Mouse (Mus musculus): ENCODE measurements at regions not wholly inside any gene's neighbourhood (a gene's known extent, or its start where the extent isn't known, plus 50 kb on each side); places are given as distances from the start of the nearest gene placed in this dataset.

DNA sequence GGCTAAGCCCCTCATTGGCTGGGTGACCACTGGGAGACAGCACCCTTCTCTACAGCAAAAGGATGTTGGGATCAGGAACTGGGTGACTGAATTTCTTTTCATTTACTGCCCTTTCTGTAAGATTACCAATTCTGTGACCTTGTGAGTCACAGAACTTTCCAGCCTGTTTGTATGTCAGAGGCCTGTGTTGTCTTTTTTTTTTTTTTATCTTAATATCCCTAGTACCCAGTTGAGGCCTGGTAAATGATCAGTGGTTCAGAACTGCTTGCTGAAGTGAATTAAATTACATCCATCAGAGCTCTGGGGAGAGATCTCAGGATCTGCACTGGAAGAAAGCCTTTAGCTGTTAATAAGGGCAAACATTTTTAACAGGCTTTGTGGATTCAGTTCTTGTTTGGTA is 114.8 kb upstream of the Zfp648 start:
- ATAC-seq, result no peak

DNA sequence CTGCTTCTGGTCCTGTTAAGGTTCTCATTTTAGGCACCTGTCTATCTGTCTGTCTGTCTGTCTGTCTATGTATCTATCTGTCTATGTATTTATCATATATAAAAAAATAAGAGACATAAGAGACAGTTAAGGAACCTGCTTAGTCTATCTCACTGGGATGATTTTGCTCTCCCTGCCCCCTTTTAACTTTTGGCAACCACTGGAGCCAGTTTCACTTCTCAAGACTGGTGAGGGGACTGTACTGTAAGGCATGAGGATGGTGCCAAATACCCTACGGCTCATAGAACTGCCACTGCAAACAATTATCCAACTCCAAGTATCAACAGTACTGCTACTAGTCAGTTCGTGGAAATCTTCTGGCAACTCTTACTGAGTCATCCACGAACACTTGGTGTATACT is 111.2 kb upstream of the Zfp648 start:
- ATAC-seq, result no peak

DNA sequence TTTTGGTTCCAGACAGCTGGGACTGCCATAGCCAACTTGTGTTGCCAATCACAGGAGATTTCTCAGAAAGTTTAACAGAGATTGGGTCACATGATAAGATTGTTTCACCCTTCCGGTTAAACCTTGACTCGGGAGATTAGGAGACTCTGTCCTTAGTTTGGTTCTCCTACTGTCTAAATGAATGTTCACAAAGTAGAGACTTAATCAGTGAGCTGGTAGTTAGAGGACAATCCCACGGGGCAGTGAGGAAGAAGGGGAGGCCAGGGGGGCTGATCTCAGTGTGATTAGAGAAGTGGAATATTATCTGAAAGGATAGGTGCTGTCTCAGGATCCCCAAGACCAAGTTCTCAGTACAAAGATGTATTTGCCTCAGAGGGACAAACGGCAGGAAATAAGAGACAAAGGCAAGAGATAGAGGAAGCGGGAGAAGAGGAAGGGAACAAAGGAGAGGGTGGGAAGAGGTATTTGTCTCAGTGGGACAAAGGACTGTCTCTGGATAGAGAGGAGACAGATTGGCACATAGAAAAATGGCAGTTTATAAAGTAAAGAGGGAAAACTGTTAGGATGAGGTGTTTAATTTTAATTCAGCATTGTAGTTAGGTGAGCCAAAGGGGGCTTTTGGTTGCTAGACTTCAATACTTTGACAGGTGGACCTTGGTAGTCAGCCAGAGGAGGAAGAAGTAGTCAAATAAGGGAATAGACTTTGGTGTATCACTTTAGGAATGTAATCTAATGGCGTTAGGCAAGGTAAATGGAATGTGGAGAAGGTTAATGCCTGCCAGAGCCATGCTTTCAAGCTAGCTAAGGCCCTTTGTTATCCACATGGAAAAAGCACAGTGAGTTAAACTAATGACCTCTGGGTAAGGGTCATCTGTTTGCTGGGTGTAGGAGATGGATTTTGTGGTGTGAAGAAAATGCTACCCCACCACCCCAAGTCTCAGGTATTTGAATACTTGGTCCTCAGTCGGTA is 110.2 kb upstream of the Zfp648 start:
- no peak for ATAC-seq

DNA sequence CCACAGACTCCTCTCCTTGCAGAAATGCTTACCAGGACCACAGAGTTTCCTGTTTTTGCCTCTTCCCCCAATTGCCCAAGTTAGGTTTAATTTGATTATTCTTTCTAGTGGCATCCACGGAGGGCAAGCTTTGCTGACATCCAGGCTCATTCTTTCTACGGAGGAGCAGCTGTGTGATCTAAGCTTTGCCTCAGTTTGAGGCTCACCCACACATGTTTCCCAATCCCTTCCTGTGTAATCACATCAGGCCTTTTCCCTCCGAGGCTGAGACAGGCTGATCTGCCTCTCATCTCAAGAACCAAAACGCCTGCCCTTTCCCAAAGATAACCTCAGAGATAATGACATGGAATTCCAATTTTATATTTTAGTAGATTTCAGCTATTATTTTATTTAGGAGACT is 107.4 kb upstream of the Zfp648 start:
- no peak for ATAC-seq

DNA sequence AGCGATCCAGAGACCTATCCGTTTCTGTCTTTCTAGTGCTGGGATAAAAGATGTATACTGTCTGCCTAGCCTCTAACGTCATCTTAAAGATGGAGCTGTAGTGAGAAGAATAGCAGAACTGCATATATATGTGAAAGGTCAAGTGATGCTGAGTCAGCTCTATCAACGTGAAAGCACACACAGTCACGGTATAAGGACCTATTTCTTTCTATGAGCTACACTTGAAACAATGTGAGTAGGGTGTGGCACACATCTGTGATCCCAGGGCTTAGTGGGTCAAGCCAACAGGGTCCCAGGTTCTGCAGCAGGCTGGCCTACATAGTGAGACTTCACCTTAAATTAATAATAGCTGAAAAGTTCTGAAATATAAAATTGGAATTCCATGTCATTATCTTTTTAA is 106.6 kb upstream of the Zfp648 start:
- no peak for ATAC-seq

DNA sequence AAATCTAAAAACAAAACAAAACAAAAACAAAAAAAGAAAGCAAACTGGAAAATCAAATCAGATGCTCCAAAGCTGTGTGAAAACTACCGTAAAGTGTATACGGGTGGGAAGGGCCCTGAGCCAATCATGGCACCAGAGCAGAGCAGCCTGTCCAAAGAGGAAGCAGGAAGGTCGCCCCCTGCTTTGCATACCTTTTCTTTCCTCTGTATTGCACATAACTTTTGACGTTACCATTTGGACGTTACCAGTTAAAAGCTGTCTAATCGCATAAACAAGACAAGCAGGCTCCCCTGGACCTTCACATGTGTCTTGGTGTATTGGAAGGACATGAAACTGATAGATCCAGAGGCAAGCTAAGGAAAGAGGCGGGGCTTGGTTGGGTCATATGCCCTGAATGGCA is 104.9 kb upstream of the Zfp648 start:
- ATAC-seq, result no peak

DNA sequence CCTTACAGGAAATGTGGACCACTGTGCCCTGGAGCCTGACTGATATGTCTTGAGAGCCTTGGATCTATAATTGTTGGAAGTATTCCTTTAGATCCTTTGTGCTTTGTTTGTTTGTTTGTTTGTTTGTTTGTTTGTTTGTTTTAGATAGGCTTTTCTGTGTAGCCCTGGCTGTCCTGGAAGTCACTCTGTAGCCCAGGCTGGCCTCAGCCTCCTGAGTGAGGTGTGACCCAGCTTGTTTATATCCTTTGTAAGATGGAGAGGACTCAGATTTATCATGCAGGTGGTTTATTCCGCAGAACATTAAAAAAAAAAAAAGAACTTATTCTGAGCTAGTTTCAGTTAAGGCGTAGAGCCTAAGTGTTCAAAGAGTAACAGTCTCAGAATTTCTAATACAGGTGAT is 104.1 kb upstream of the Zfp648 start:
- ATAC-seq, result no peak

DNA sequence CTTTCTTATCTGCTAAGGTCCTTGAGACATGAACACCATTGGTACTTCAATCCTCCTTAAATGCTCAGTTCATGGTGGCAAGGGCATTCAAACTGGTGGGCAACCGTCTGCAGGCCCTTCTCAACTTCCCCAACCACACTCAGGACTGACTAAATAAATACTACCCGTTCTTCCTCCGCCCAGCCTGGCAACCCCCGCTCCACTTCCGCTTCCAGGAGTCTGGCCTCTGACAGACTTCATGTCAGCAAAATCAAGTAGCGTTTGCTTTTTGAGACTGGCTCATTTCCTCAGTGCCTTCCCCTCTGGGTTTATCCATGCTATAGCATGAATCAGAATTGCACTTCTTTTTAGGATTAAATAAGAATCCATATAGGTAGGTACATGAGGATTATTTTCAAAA is 103.3 kb upstream of the Zfp648 start:
- ATAC-seq, result no peak

DNA sequence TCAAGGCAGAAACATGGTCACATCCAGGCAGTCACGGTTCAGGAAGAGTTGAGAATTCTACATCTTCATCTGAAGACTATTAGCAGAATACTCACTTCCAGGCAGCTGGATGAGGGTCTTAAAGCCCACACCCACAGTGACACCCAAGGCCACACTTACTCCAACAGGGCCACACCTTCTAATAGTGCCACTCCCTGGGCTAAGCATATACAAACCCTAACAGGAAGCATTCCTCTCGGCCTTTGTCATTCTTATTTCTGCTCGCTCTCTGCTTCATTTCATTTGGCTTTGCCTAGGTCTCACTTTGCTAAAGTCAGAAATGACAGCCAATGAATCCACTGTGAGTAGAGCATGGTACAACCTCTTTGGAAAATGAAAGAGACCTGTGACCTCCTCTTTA is 100.4 kb upstream of the Zfp648 start:
- ATAC-seq, result no peak

DNA sequence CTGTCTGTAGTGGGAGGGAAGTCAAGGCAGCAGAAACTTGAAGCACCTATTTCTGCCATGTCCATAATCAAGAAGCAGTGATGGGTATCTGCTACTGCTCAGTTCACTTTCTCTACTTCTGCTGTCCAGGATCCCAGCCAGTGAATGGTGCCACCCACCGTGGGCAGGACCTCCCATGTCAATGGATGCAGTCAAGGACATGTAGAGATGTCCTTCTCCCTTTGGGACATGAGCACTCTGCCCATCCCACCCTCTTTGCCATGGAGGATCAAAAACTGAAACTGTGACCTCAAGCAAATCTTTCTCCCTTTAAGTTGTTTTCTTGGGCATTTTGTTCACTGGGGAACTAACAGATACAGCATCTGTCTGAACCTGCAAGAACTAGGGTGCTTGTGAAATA is 99.6 kb upstream of the Zfp648 start:
- ATAC-seq, result no peak

DNA sequence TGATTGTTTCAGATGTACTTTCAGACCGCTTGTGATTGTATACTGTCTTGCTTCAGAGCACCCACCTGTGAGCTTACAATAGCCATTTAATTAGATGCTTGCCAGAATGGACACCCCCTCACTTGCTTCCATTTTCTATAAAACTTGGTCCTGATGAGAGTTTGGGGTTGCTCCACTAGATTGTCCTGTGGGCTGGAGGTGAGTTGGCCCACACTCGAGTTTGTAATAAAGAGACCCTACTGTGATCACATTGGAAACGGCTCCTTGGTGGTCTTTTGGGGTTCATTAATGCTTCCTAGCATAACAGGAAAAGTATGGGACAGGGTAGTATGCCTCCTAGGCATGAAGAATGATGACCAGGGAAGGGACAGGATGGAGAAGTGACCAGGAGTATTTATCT is 98.8 kb upstream of the Zfp648 start:
- ATAC-seq, result no peak

DNA sequence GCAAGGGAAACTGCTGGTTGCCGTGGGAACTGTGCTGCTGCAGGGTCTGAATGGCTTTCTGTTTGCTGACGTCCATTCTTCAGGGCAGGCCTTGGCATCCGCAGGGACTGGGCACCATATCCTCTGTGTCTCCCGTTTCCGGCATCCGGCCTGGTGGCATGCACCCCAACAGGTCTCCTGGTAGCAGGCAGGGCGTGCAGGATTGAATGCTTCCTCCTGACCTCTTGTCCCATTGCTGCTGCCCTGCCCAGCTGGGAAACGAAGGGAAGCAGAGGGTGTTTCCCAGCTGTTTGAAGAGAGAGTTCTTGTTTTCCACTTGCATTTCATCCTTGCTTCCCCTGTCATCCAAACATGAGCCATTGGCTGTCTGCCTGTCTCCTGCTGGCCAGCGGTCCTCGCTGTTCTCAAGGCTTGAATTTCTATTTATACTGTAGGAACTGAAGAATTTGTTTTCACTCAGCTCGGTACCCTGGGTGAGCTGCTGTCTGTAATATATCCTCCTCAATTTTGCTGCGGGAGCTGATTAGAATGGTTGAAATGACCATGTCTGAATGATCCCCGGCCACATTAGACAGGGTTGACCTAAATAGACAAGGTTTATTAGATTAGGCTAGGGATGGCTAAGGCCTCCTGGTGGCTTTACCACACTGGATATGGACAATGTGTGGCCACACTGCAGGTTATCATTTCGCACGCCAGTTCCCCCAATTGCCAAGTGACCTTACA is 98.0 kb upstream of the Zfp648 start:
- ATAC-seq, result no peak

DNA sequence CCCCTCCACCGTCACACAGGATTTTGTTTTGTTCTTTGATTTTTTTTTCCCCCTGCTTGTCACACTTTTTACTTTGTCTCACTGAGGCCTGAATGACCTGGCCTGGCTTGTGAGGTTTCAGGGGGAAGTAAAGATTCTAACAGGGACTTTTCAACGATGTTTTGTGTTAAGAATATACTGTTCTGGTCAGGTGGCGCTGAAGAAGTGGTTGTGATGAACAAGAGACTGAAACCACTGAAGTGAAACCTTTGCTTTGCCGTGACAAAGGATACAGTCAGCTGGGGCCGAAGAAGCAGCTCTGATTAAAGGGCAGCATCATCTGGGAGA is 97.4 kb upstream of the Zfp648 start:
- no peak for ATAC-seq

DNA sequence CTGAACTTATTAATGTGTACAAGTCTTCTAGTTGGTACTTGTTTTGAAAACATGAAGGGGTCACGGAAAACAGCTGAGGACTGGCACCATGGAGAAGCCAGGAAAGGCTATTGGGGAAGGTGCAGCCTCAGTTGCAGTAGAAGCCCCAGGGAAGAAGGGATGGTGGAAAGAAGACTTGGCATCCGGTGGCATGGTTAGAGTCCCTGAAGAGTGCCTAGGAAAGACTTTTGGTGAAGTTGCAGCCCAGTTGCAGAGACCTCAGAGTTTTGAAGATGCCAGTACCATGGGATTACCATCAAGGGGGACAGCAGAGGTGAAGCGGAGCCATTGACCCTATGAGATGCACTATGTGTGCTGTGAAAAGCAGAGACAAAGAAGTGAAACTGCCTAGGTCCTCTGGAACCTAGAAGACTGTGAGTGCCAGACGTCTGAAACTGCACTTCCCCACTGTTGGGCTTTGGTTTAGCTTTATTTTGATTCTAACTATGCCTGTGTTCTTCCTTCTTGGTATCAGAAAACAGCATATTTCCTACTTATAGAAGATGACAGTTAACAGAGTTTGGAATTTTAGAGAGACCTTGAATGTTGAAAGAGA is 96.9 kb upstream of the Zfp648 start:
- ATAC-seq, result no peak

DNA sequence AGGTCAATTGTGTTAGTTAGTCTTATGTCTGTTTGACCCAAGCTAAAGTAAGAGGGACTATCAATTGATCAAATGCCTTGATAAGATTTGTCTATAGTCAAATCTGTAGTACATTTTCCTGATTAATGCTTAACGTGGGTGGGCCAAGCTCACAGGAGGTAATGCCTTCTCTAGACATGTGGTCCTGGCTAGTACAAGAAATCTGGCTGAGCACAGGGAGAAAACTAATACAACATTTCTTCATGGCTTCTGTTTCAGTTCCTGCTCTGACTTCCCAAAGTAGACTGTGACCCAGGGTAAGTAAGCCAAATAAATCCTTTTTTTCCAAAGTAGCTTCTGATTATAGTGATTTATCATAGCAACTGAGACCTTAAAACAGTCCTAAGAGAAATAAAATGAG is 96.2 kb upstream of the Zfp648 start:
- no peak for ATAC-seq

DNA sequence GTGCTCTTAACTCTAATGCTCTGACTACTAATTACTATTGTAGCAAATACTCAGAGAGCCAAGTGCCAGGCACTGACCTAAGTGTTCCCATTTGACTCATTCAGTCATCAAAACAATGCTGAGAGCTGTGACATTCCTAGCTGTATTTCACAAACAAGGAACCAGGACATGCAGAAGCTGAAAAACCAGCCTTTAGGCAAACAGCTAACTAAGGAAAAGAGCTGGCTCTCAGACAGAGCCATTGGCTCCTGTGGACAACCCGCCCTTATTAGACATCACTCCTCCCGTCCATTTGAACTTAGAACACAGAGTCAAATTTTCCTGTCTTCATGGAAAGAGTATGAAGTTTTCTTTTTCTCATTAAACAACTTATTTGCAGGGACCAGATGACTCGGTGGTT is 88.5 kb upstream of the Zfp648 start:
- no peak for ATAC-seq

DNA sequence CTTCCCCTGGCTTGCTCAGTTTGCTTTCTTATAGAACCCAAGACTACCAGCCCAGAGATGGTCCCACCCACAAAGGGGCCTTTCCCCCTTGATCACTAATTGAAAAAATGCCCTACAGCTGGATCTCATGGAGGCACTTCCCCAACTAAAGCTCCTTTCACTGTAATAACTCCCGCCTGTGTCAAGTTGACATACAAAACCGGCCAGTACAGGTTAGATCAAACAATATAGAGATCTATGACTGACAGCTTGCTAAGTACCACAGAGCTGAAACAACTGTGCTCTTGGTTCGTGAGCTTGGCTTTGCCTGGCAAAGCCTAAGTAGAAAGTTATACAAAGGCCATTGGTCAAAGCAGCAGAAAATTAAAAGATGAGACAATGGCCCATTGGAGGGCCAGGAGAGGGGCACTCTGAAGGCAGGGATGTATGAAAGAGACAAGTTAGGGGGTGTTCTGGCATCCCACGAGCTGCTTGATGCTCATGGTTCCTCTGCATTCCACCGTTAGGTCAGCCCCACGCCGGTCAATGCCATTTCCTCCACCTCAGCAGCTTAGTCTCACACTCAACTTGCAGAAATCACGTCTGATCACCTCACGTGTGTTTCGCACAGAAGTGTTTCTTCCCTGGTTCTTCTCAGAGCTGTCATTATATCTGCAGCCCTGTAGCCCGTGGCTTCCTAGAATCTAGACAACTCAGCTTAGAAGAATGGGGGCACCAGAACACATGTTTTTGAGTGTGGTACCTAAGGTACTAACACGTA is 87.5 kb upstream of the Zfp648 start:
- ATAC-seq, result no peak

DNA sequence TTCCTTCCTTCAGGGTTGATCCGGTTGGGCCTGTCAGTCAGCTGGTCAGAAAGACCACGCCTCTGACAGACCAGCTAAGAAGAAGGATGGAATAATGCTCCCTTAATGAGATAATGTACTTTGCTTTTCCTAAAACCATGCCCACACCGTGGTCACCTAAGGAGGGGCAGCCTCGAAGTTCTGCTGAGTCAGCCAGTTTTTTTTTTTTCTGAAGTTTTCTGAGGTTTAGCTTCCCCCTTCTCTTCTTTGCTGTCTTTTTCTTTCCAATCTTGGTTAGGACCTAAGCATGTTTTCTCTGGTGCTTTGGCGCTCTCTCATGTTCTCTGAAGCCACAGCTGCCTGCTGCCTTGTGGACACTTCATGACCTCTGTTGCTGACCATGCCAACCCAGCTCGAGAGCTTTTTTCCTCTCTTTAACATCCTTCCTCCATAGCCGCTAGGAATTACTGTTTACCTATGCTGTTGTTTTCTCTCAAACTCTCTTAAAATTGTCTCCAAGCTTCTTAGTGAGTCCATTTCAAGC is 84.7 kb upstream of the Zfp648 start:
- ATAC-seq, result no peak

DNA sequence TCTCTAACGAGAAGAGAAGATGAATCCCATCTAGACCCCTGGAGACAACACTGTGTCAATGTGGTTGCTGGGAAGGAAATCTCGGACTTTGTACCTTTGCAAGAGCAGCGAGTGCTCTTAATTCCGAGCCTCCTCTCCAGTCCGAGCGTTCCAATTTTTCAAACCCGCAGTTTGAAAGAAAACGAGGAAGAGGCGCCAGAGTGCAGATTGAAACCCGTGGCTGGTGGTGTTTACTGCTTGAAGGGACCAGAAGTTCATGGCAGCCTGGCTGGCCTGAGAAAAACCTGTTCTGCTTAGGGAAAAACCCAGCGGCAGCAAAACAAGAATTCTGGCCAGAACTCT is 83.7 kb upstream of the Zfp648 start:
- no peak for ATAC-seq

DNA sequence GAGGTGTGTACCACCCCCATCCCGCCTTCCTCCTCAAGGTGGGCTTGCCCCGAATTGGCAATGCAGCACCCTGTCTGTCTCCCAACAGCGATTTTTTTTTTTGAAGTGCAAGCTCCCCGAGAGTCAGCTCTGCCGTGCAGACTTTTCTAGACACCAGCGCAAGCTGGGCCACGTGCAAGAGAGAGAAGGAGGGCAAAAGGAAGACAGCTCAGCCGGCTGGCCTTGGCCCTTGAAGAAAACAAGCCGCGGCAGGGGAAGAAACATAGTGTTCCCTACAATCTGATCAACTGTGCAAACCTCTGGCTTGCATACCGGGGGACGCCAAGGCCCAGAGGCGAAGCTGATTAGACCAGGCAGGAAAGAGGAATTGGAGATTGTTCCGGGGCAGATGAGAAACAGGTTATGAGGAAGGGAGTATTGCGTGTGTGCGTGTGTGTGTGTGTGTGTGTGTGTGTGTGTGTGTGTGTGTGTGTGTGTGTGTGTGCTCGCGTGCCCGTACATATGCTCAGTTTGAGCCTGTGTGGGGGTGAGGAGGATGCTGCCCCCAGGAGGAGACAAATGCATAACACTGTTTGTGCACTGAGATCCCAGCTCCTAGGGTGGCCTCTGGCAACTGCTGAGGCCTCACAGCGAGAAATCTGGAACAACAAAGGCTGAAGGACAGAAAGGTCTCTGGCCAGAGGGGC is 83.2 kb upstream of the Zfp648 start:
- ATAC-seq, result peak; percentile 74

DNA sequence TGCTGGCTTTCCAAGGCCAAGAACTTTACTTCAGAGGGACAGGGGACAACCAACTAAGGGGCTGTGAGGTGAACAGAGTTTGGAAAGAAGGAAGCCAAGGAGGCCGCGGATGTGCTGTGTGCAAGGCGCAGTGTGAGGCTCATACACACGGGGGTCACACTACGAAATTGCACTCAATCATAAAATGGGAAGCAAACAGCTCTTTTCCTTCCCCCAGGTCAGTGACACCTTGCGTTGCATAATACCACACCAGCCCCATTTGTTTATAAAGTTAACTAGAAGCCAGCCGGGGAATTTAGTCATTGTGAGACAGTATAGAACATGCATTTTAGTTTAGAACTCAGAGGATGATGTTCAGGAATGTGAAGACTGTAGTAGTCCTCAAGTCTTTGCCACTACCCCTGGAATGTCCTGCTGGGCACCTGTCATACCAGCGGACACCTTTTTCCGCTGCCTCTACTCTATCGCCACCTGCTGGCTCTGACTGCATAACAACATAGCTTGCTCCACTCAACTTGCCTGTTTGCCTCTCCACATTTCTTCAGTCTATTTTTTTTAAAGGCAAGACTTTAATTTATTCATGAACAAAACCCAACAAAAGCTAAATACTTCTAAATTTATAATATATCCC is 82.5 kb upstream of the Zfp648 start:
- peak; percentile 78 for ATAC-seq

DNA sequence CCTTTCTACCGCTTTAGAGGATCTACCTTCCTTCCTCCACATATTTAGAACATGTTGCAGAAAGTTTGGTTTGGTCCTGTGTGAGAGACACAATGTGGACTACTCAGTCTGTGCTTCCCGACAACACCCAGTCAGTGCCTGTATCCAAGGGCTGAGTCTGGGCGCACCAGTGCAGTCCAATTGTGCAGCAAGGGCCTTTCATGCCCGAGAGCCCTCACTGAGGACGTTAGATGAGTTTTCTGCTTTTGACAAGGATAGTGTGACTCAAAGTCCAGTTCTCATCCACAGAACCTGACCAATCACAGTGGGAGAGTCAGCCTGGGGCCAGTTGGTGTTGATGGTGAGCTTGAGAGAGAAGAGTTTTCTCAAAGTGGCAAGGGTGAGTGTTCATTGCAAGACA is 81.4 kb upstream of the Zfp648 start:
- no peak for ATAC-seq

Measured in CD4-positive, CD25-positive, alpha-beta regulatory T cell, adult 4 months (primary cell).